Mouse (Mus musculus) gastrocnemius, adult 2 months (tissue): ENCODE results near the gene 1700016K19Rik. TPM values are rescaled to one million over a fixed set of nuclear protein-coding genes. Genes with fewer than 3 reads are reported as not detected.

Experiments used
- DNase-seq: peaks from one replicate; pipeline ENCODE4 v3.0.0; 2022
- H3K27ac ChIP-seq: fragments of 200-600 bp; 2 replicates; pipeline ENCODE4 v1.8.1; 2022; ENCODE audit warnings: mild to moderate bottlenecking
- H3K4me3 ChIP-seq: fragments of 200-600 bp; 2 replicates; pipeline ENCODE4 v1.8.1; 2022; ENCODE audit warnings: mild to moderate bottlenecking, moderate library complexity
- CTCF ChIP-seq: fragments of 200-600 bp; IDR thresholded peaks from 2 replicates; pipeline ENCODE4 v1.8.1; 2022; ENCODE audit warnings: antibody characterized with exemption, mild to moderate bottlenecking, moderate library complexity
- intact Hi-C: fragments of 180-260 bp; cut with DNase I; formaldehyde crosslinking; loops from one replicate; pipeline ENCODE4 v1.15.1; 2025
- long read RNA-seq, 2 experiments: library from polyadenylated mRNA; stranded (forward); transcript quantifications; one replicate each; pipeline ENCODE4 v2.0.0; 2021
- total RNA-seq, 2 experiments: library from RNA; stranded (reverse); gene quantifications; 2 replicates each; pipeline ENCODE4 v1.2.3; 2021

The 1700016K19Rik gene
- total RNA-seq, result not detected
- long read RNA-seq, experiment 1, result 0 reads
- long read RNA-seq, experiment 2, result 0 reads

GRCm38 (mm10) chr11:75999440-76000155 is at the start of gene 1700016K19Rik:
Gene 1700016K19Rik (plus strand): TSS chr11:75999912.
- intact Hi-C loops, result no loop called here
- TF ChIP-seq CTCF, result peak; percentile 66

GRCm38 (mm10) chr11:75950459-75950858 is 49.3 kb upstream of the 1700016K19Rik start:
- no peak for DNase-seq
- Histone ChIP-seq H3K27ac (no peak overlapping the region), H3K4me3 (no peak overlapping the region)
- intact Hi-C loops, result no loop called here
- TF ChIP-seq CTCF, result no peak

More at GRCm38 (mm10) chr11:75999440-76000155, at the start of gene 1700016K19Rik:
- DNase-seq, result peak; percentile 78
- no peak within 1 kb of the TSS for H3K27ac ChIP-seq
- H3K4me3 ChIP-seq, result peak within 1 kb of the TSS; percentile 76

GRCm38 (mm10) chr11:75951895-75952294 is 47.8 kb upstream of the 1700016K19Rik start:
- DNase-seq, result no peak
- H3K27ac ChIP-seq, result no peak overlapping the region
- intact Hi-C loops, result no loop called here
- TF ChIP-seq CTCF, result no peak
- H3K4me3 ChIP-seq, result no peak overlapping the region

- H3K27ac ChIP-seq, result no peak overlapping the region
- intact Hi-C loops, result no loop called here
- TF ChIP-seq CTCF, result no peak
- DNase-seq, result no peak
- no peak overlapping the region for H3K4me3 ChIP-seq
Measured at GRCm38 (mm10) chr11:75954896-75955295, 44.8 kb upstream of the 1700016K19Rik start.

- intact Hi-C loops, result no loop called here
- no peak for DNase-seq
- no peak for TF ChIP-seq CTCF
- no peak overlapping the region for H3K4me3 ChIP-seq
- H3K27ac ChIP-seq, result no peak overlapping the region
Measured at GRCm38 (mm10) chr11:75956651-75957050, 43.1 kb upstream of the 1700016K19Rik start.

- no peak for DNase-seq
- TF ChIP-seq CTCF, result no peak
- no peak overlapping the region for H3K27ac ChIP-seq
- intact Hi-C loops, result no loop called here
- H3K4me3 ChIP-seq, result no peak overlapping the region
Measured at GRCm38 (mm10) chr11:75957124-75957832, 42.4 kb upstream of the 1700016K19Rik start.

GRCm38 (mm10) chr11:75961782-75962181 is 37.9 kb upstream of the 1700016K19Rik start:
- no peak overlapping the region for H3K27ac ChIP-seq
- no peak for DNase-seq
- H3K4me3 ChIP-seq, result no peak overlapping the region
- TF ChIP-seq CTCF, result no peak
- intact Hi-C loops, result no loop called here

- Histone ChIP-seq H3K4me3 (no peak overlapping the region), H3K27ac (no peak overlapping the region)
- DNase-seq, result no peak
- no peak for TF ChIP-seq CTCF
- intact Hi-C loops, result no loop called here
Measured at GRCm38 (mm10) chr11:75963730-75964475, 35.8 kb upstream of the 1700016K19Rik start.

- Histone ChIP-seq H3K4me3 (no peak overlapping the region), H3K27ac (no peak overlapping the region)
- no peak for DNase-seq
- TF ChIP-seq CTCF, result no peak
- intact Hi-C loops, result no loop called here
Measured at GRCm38 (mm10) chr11:75964476-75964730, 35.3 kb upstream of the 1700016K19Rik start.

- Histone ChIP-seq H3K27ac (peak overlapping the region; percentile 95), H3K4me3 (peak overlapping the region; percentile 80)
- no peak for TF ChIP-seq CTCF
- DNase-seq, result peak; percentile 26
- intact Hi-C loops, result loop anchor here (1.0 to 5.0 kb wide), 2 partner anchors 184 to 249 kb away; no protein-coding TSS in a partner anchor
Measured at GRCm38 (mm10) chr11:75965674-75966400, 33.9 kb upstream of the 1700016K19Rik start.

- intact Hi-C loops, result loop anchor here (1.0 to 5.0 kb wide), 3 partner anchors 52 to 249 kb away; no protein-coding TSS in a partner anchor
- DNase-seq, result peak; percentile 92
- H3K27ac ChIP-seq, result peak overlapping the region; percentile 95
- H3K4me3 ChIP-seq, result peak overlapping the region; percentile 80
- TF ChIP-seq CTCF, result peak; percentile 95
Measured at GRCm38 (mm10) chr11:75966401-75967372, 33.0 kb upstream of the 1700016K19Rik start.
